ENCODE assay signal across 8 mouse cellular contexts in the genomic region with DNA sequence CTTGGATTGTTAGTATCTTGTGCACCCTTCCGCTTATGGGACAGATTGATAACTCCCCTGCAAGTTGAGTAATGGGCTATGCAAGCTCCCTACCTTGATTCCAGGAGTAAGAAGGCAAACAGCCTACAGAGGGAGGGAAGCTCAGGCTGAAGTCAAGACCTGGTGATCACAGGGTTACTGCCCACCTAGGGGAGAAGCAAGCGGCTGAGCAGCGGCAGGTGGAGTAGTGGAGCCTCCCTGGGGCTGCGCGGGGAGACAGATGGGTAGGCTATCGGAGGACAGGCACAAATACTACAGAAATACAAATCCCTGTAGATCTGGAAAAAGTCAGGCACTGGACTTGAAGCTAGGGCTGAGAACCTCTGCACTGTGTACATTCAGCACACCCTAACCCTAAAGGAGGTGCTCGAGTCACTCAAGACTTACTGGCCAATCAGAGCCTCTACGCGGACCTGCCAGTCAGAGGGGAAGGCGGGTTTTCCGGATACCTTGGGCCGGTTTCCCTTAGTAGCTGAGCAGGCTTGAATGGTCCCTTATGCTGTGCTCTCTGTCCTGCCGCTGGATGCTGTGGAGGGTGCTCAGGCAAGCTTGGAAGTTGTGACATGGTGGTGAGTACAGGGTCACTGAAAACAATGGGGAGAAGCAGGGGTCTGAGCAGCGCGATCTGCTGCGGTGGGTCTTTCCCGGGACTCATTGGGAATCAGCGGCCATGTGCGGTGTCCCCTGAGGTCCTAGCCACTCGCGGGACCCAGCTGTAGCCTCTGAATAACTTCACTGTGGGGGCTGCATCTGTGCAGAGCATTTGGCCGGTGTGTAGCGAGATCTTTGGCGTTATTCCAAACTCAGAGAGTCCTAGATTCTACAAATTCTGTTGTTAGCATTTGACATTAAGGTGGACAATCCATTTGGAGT. TPM values are rescaled to one million over a fixed set of nuclear protein-coding genes. Genes with fewer than 3 reads are reported as not detected.
DNase-seq lines count a peak whose midpoint lies in the region; ATAC-seq and TF ChIP-seq lines count a peak whose summit lies in the region.
"Not testable (repeated sequence)": the region's sequence is repeated elsewhere in the genome, so short reads cannot be mapped to it uniquely, and the experiment has no call there.

A gene (plus strand): TSS at position 496 of the 912 bp plus-strand sequence.

- H3ac ChIP-seq in C2C12 (ENCODE audit: control insufficient read depth, insufficient read length, low read depth): peak within 1 kb of the TSS; percentile 61

- H3K4me1 ChIP-seq in bone marrow macrophage, adult 2 months (ENCODE audit: control insufficient read depth, insufficient read depth, low read length); erythroblast, embryonic 14.5 days (ENCODE audit: control insufficient read depth); heart, embryonic 11.5 days (ENCODE audit: control insufficient read depth, insufficient read depth, low read length); kidney, embryonic 16.5 days (ENCODE audit: insufficient read depth, low read length); limb, embryonic 15.5 days; midbrain, postnatal 0 days (ENCODE audit: insufficient read depth, low read length): not testable (repeated sequence)

- not testable (repeated sequence) for H3K36me3 ChIP-seq in C2C12 (ENCODE audit: control insufficient read depth, insufficient read depth); erythroblast, embryonic 14.5 days (ENCODE audit: control insufficient read depth); heart, embryonic 11.5 days (ENCODE audit: control insufficient read depth, insufficient read depth, low read length); kidney, embryonic 16.5 days (ENCODE audit: insufficient read depth, low read length); limb, embryonic 15.5 days; midbrain, postnatal 0 days (ENCODE audit: insufficient read depth, low read length)

- not testable (repeated sequence) for H3K27me3 ChIP-seq in C2C12 (ENCODE audit: control insufficient read depth, insufficient read depth, insufficient read length); erythroblast, embryonic 14.5 days (ENCODE audit: control insufficient read depth); heart, embryonic 11.5 days (ENCODE audit: control insufficient read depth, insufficient read depth, low read length); kidney, embryonic 16.5 days (ENCODE audit: insufficient read depth, low read length); limb, embryonic 15.5 days; midbrain, postnatal 0 days (ENCODE audit: insufficient read depth, low read length)

- not testable (repeated sequence) for H3K4me2 ChIP-seq in heart, embryonic 11.5 days; kidney, embryonic 16.5 days (replicated peaks; ENCODE audit: low read depth, low read length); limb, embryonic 15.5 days
- H3K4me2 ChIP-seq in midbrain, postnatal 0 days (ENCODE audit: low read depth, low read length, poor library complexity, severe bottlenecking): peak within 1 kb of the TSS; percentile 44

- H3K9ac ChIP-seq in heart, embryonic 11.5 days (ENCODE audit: low read depth, low read length); kidney, embryonic 16.5 days (replicated peaks; ENCODE audit: low read length); limb, embryonic 15.5 days; midbrain, postnatal 0 days (replicated peaks; ENCODE audit: low read length, poor library complexity, severe bottlenecking): not testable (repeated sequence)

- TF ChIP-seq POLR2A in bone marrow macrophage, adult 2 months (IDR thresholded peaks at IDR 0.05; ENCODE audit: borderline replicate concordance, low read depth, low read length): not testable (repeated sequence)

- H3K79me2 ChIP-seq in C2C12 (ENCODE audit: control insufficient read depth, insufficient read depth): peaks cover 18% of the 10 kb centered on the region

- ATAC-seq in heart, embryonic 11.5 days (replicated peaks; ENCODE audit: insufficient number of reproducible peaks, low FRiP score, low TSS enrichment); kidney, embryonic 16.5 days (ENCODE audit: low FRiP score, low TSS enrichment); limb, embryonic 15.5 days (ENCODE audit: insufficient number of reproducible peaks, low FRiP score, low TSS enrichment, low read depth): not testable (repeated sequence)
- ATAC-seq in midbrain, postnatal 0 days (ENCODE audit: low FRiP score): peak; percentile 83

- TF ChIP-seq CTCF in C2C12 (IDR thresholded peaks at IDR 0.05; ENCODE audit: control insufficient read depth, insufficient read depth, insufficient read length); bone marrow macrophage, adult 2 months (IDR thresholded peaks at IDR 0.05; ENCODE audit: low read depth, low read length); midbrain, postnatal 0 days (IDR thresholded peaks at IDR 0.05): not testable (repeated sequence)

- WGBS in heart, embryonic 11.5 days (ENCODE audit: insufficient replicate concordance): no CpG with 5 or more reads among the region's 24 CpGs
- WGBS in kidney, embryonic 16.5 days: no CpG with 5 or more reads among the region's 24 CpGs
- WGBS in limb, embryonic 15.5 days: no CpG with 5 or more reads among the region's 24 CpGs
- WGBS in midbrain, postnatal 0 days: 3% methylated on average over 24 of the region's 24 CpGs

- DNase-seq in midbrain, postnatal 0 days (ENCODE audit: low spot score): not testable (repeated sequence)
- DNase-seq in spleen, postnatal 14 days (ENCODE audit: low spot score in 2 of 2): peak; percentile 56 to 67

- H3K9me3 ChIP-seq in erythroblast, embryonic 14.5 days (ENCODE audit: control insufficient read depth, low read length); heart, embryonic 11.5 days (replicated peaks; ENCODE audit: control insufficient read depth, low read length); kidney, embryonic 16.5 days (ENCODE audit: low read length); limb, embryonic 15.5 days; midbrain, postnatal 0 days (ENCODE audit: low read length): not testable (repeated sequence)

- not testable (repeated sequence) for H3K79me3 ChIP-seq in C2C12 (ENCODE audit: low read depth)

- peak within 1 kb of the TSS; percentile 45 for H3K4me3 ChIP-seq in C2C12 (ENCODE audit: insufficient read depth, poor library complexity, severe bottlenecking)
- H3K4me3 ChIP-seq in bone marrow macrophage, adult 2 months (ENCODE audit: insufficient read depth, low read length); heart, embryonic 11.5 days (ENCODE audit: low read depth, low read length); kidney, embryonic 16.5 days (ENCODE audit: low read length); limb, embryonic 15.5 days: not testable (repeated sequence)
- H3K4me3 ChIP-seq in erythroblast, embryonic 14.5 days (replicated peaks): peak within 1 kb of the TSS; percentile 68
- H3K4me3 ChIP-seq in midbrain, postnatal 0 days (ENCODE audit: low read depth, low read length): peak within 1 kb of the TSS; percentile 41

- H3K27ac ChIP-seq in bone marrow macrophage, adult 2 months (ENCODE audit: insufficient read depth, low read depth, low read length); heart, embryonic 11.5 days (ENCODE audit: low read depth, low read length); kidney, embryonic 16.5 days (ENCODE audit: low read length); limb, embryonic 15.5 days; midbrain, postnatal 0 days (ENCODE audit: low read depth, low read length): not testable (repeated sequence)

RNA-seq across cellular contexts. Expression of the gene that starts here (rescaled TPM):
- 10.3 TPM for polyA plus RNA-seq in C2C12 (2012; fragmentation: generic; extraction: Trizol)
- polyA plus RNA-seq in bone marrow macrophage, adult 2 months (2012; ENCODE audit: insufficient read depth, insufficient read length, missing spikeins): 13.6 and 20.8 TPM in 2 replicates
- polyA plus RNA-seq in erythroblast, embryonic 14.5 days (2012): 0.07 TPM in 1 of 2 replicates, not detected in the other
- polyA plus RNA-seq in heart, embryonic 11.5 days (2014; fragmentation: Nextera tagmentation; extraction: Ambion mirVana): 13.3 and 15.5 TPM in 2 replicates
- polyA plus RNA-seq in kidney, embryonic 16.5 days (2015; fragmentation: Nextera tagmentation; extraction: Ambion mirVana): 19.8 and 24.0 TPM in 2 replicates
- polyA plus RNA-seq in limb, embryonic 15.5 days (2015; fragmentation: Nextera tagmentation; extraction: Ambion mirVana): 18.0 and 20.4 TPM in 2 replicates
- total RNA-seq in midbrain, postnatal 0 days (2014; rRNA removed): 9.6 and 24.9 TPM in 2 replicates
- 14.1 and 16.7 TPM in 2 replicates for polyA plus RNA-seq in midbrain, postnatal 0 days (2015; fragmentation: Nextera tagmentation; extraction: Ambion mirVana)

Comparison
In these comparisons a context has a peak if more than half of its experiments do, and no peak if none do; other contexts are left out.
1. RNA of the gene that starts here (polyA plus RNA-seq): 18.0 to 20.4 TPM in limb, embryonic 15.5 days, 19.8 to 24.0 TPM in kidney, embryonic 16.5 days, 14.1 to 16.7 TPM in midbrain, postnatal 0 days, 13.3 to 15.5 TPM in heart, embryonic 11.5 days, 13.6 to 20.8 TPM in bone marrow macrophage, adult 2 months and 10.3 TPM in C2C12 (single experiment); 0.07 TPM in erythroblast, embryonic 14.5 days; every median in the first group is over 10 times any median in the second.